Mouse (Mus musculus) kidney, postnatal 36 days (tissue): ENCODE results near the gene Olfr1505.

Experiments used
- DNase-seq, 2 experiments: peaks; one replicate each; pipeline ENCODE4 v3.0.0; 2021 to 2022; ENCODE audit warnings: mixed read lengths in 2 of 2

Olfr1505 gene

DNA sequence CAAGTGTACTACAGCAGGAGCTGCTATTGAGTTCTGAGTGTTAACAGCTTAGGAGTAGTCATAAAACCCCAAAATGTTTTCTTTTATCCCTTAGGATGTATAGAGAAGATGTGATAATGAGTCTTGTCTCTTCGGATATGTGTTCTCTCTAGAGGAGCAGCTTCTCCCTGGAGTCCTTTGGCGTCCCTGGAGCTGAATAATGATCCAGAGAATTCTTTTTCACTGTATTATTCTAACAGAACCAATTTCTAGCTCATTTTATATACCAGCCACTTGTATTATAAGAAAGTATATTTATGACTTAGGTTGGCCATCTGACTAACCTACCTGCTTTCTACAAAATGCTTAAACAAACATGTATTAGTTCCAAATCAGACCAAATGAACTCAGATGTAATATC is at the start of gene Olfr1505:
TSS of gene Olfr1505 (plus strand) at position 301 of the 400 bp plus-strand sequence.
- no peak for DNase-seq

DNA sequence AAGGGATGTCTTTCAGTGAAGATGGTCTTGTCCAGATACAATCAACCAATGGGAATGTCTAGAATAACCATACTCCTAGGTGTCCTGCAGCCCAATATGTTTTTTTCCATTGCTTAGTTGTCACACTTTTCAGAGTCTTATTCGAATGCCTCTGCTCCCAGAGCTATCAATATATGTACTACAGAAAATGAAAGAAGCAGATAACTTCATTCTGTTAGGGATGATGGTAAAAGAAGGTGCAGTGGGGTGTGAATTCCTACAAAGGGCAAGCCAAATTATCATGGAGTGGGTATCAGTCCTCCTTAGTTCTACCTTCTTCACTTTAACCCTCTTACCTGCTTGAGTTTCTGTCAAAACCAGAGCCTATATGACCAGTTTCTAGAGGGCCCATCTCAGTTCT is 15.5 kb upstream of the Olfr1505 start, which contains the start of gene Olfr1504:
TSS of gene Olfr1504 (minus strand) at position 101 of the 400 bp plus-strand sequence.
- no peak for DNase-seq
